Mouse (Mus musculus) hindbrain, postnatal 0 days (tissue): ENCODE results near the gene Ndufs2. TPM values are rescaled to one million over a fixed set of nuclear protein-coding genes. Genes with fewer than 3 reads are reported as not detected.
A peak's percentile ranks its signal among the peaks of the same experiment; 100 is the strongest.

Source experiments
- ATAC-seq: fragments of 200-750 bp; cut with Nextera tagmentation; 2 replicates; pipeline ENCODE4 v1.8.0; 2017; ENCODE audit warnings: mild to moderate bottlenecking, moderate TSS enrichment, moderate library complexity
- DNase-seq: peaks from one replicate; pipeline ENCODE4 v3.0.0-alpha.2; 2015; ENCODE audit warnings: low spot score
- H3K27ac ChIP-seq: fragments of 300-500 bp; sonication (generic); 2 replicates; pipeline ENCODE4 v1.5.1; 2014; ENCODE audit warnings: mild to moderate bottlenecking
- H3K27me3 ChIP-seq: fragments of 300-500 bp; sonication (generic); 2 replicates; pipeline ENCODE4 v1.6.1; 2014; ENCODE audit warnings: low read length, mixed read lengths; ENCODE audit not compliant: insufficient read depth
- H3K36me3 ChIP-seq: fragments of 300-500 bp; sonication (generic); 2 replicates; pipeline ENCODE4 v1.6.1; 2014; ENCODE audit warnings: low read length, mixed read lengths; ENCODE audit not compliant: insufficient read depth
- H3K4me1 ChIP-seq: fragments of 300-500 bp; sonication (generic); 2 replicates; pipeline ENCODE4 v1.6.1; 2014; ENCODE audit warnings: antibody characterized with exemption, low read length, mixed read lengths; ENCODE audit not compliant: insufficient read depth
- H3K4me2 ChIP-seq: fragments of 300-500 bp; sonication (generic); 2 replicates; pipeline ENCODE4 v1.6.1; 2014; ENCODE audit warnings: low read depth, mild to moderate bottlenecking, low read length, moderate library complexity, mixed read lengths
- H3K4me3 ChIP-seq: fragments of 300-500 bp; sonication (generic); 2 replicates; pipeline ENCODE4 v1.5.1; 2014; ENCODE audit warnings: low read length
- H3K9ac ChIP-seq: fragments of 300-500 bp; sonication (generic); replicated peaks from 2 replicates; pipeline ENCODE4 v1.6.1; 2014; ENCODE audit warnings: mild to moderate bottlenecking, low read length, moderate library complexity, mixed read lengths
- H3K9me3 ChIP-seq: fragments of 300-500 bp; sonication (generic); 2 replicates; pipeline ENCODE4 v1.6.1; 2016; ENCODE audit warnings: low read length, mixed read lengths
- CTCF ChIP-seq: IDR thresholded peaks from 2 replicates; pipeline ENCODE4 v1.5.1; 2016; ENCODE audit warnings: antibody characterized with exemption, control low read depth, low read depth
- WGBS: fragments of 180-500 bp; shearing (Covaris S2); extraction: QIAGEN DNeasy Blood & Tissue Kit; methylation state at CpG from one replicate; pipeline ENCODE4 v1.1.7; 2014; 5-methylcytosine and 5-hydroxymethylcytosine counted together
- polyA plus RNA-seq: library from polyadenylated mRNA; unstranded; fragments of >200 nt; fragmentation: Nextera tagmentation; extraction: Ambion mirVana; gene quantifications from 2 replicates; pipeline ENCODE4 v1.2.1, GENCODE M21; 2015
- total RNA-seq: library from RNA; depleted of rRNA; stranded (reverse); fragments of >200 nt; gene quantifications from 2 replicates; pipeline ENCODE4 v1.2.3, GENCODE M21; 2014

Ndufs2 gene
- total and polyA plus RNA-seq, 2 experiments from 2014 or later, result 234 to 286 TPM

- H3K4me1 ChIP-seq, result peaks cover 6% of the 10 kb centered on the region; the same call in 1 of the 2 replicates
- H3K9ac ChIP-seq, result no peak overlapping the region
- no peaks in the 10 kb centered on the region for H3K27me3 ChIP-seq
- H3K4me2 ChIP-seq, result peak overlapping the region; percentile 61
- H3K27ac ChIP-seq, result peak overlapping the region; percentile 63
- no peaks in the 10 kb centered on the region for H3K36me3 ChIP-seq
- 71% methylated on average over 3 of the region's 3 CpGs for WGBS
- no peak overlapping the region for H3K4me3 ChIP-seq
- no peak for ATAC-seq
- H3K9me3 ChIP-seq, result no peaks in the 10 kb centered on the region
- no peak; the same call in 1 of the 2 replicates for TF ChIP-seq CTCF
- DNase-seq, result no peak
Measured at GRCm38 (mm10) chr1:171263666-171264461, 12.7 kb upstream of the Ndufs2 start.

GRCm38 (mm10) chr1:171263185-171263611, 12.0 kb upstream of the Ndufs2 start:
- TF ChIP-seq CTCF, result no peak
- Histone ChIP-seq H3K4me1 (peaks cover 6% of the 10 kb centered on the region; the same call in 1 of the 2 replicates), H3K27me3 (no peaks in the 10 kb centered on the region), H3K27ac (peak overlapping the region; percentile 82), H3K9ac (no peak overlapping the region), H3K4me2 (peak overlapping the region; percentile 61), H3K36me3 (no peaks in the 10 kb centered on the region), H3K4me3 (peak overlapping the region; percentile 30; the same call in 1 of the 2 replicates), H3K9me3 (no peaks in the 10 kb centered on the region)
- 4% methylated on average over 2 of the region's 2 CpGs for WGBS
- ATAC-seq (peak; percentile 97), DNase-seq (peak; percentile 89)

GRCm38 (mm10) chr1:171262594-171263130, 11.5 kb upstream of the Ndufs2 start:
- peak overlapping the region; percentile 82 for H3K27ac ChIP-seq
- no peaks in the 10 kb centered on the region for H3K36me3 ChIP-seq
- DNase-seq (peak; percentile 85), ATAC-seq (peak; percentile 82)
- H3K9ac ChIP-seq, result peak overlapping the region; percentile 41
- peak overlapping the region; percentile 61 for H3K4me2 ChIP-seq
- H3K4me3 ChIP-seq, result peak overlapping the region; percentile 30
- TF ChIP-seq CTCF, result no peak
- H3K27me3 ChIP-seq, result no peaks in the 10 kb centered on the region
- no peaks in the 10 kb centered on the region for H3K9me3 ChIP-seq
- H3K4me1 ChIP-seq, result peaks cover 6% of the 10 kb centered on the region; the same call in 1 of the 2 replicates
- under 1% methylated on average over 8 of the region's 8 CpGs for WGBS

GRCm38 (mm10) chr1:171260316-171260715, 9.1 kb upstream of the Ndufs2 start:
- no peak for TF ChIP-seq CTCF
- Histone ChIP-seq H3K27ac (no peak overlapping the region), H3K9me3 (no peaks in the 10 kb centered on the region), H3K4me1 (peaks cover 6% of the 10 kb centered on the region; the same call in 1 of the 2 replicates), H3K4me3 (no peak overlapping the region), H3K27me3 (no peaks in the 10 kb centered on the region), H3K4me2 (no peak overlapping the region), H3K9ac (no peak overlapping the region), H3K36me3 (no peaks in the 10 kb centered on the region)
- ATAC-seq (no peak), DNase-seq (no peak)
- 87% methylated on average over 3 of the region's 3 CpGs for WGBS

GRCm38 (mm10) chr1:171258921-171259320, 7.7 kb upstream of the Ndufs2 start:
- Histone ChIP-seq H3K36me3 (no peaks in the 10 kb centered on the region), H3K9ac (no peak overlapping the region), H3K27ac (no peak overlapping the region), H3K27me3 (no peaks in the 10 kb centered on the region), H3K4me2 (no peak overlapping the region), H3K9me3 (no peaks in the 10 kb centered on the region), H3K4me3 (no peak overlapping the region), H3K4me1 (peaks cover 6% of the 10 kb centered on the region; the same call in 1 of the 2 replicates)
- TF ChIP-seq CTCF, result no peak
- no peak for ATAC-seq
- 81% methylated on average over 17 of the region's 17 CpGs for WGBS
- DNase-seq, result no peak

GRCm38 (mm10) chr1:171257781-171258180, 6.6 kb upstream of the Ndufs2 start:
- Histone ChIP-seq H3K27ac (no peak overlapping the region), H3K4me3 (no peak overlapping the region), H3K4me2 (no peak overlapping the region), H3K36me3 (no peaks in the 10 kb centered on the region), H3K27me3 (no peaks in the 10 kb centered on the region), H3K9ac (no peak overlapping the region), H3K4me1 (peaks cover 6% of the 10 kb centered on the region; the same call in 1 of the 2 replicates), H3K9me3 (no peaks in the 10 kb centered on the region)
- TF ChIP-seq CTCF, result no peak
- 76% methylated on average over 9 of the region's 9 CpGs for WGBS
- DNase-seq (no peak), ATAC-seq (no peak)
